Mouse (Mus musculus): ENCODE measurements at regions not wholly inside any gene's neighbourhood (a gene's known extent, or its start where the extent isn't known, plus 50 kb on each side); places are given as distances from the start of the nearest gene placed in this dataset.

DNA sequence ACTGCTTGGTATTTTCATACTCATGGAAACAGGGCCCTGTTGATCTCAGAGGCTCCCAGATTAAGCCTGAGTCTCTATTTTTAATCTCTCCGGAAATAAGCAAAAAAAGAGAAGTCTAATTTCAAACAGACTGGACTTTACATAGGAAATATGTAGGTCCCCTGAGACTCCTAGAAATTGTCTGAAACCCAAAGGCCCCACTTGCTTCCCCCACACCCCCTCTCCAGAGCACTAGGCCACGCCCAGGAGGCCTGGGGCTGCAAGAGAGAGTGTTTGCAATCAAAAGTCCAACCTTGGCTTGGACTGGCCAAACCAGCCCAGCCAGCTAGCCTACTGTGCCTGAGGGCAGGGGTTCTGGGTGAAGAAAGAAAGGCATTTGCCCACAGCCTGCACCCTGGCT is 111.0 kb downstream of the Zfp36l1 start:
- no peak for ATAC-seq (replicated peaks; ENCODE audit: insufficient number of reproducible peaks, low FRiP score, low TSS enrichment)
- Histone ChIP-seq H3K9me3 (replicated peaks; ENCODE audit: control insufficient read depth, low read length) (no peaks in the 10 kb centered on the region), H3K4me2 (no peak overlapping the region), H3K4me1 (ENCODE audit: control insufficient read depth, insufficient read depth, low read length) (peaks cover 22% of the 10 kb centered on the region), H3K4me3 (ENCODE audit: low read depth, low read length) (no peak overlapping the region), H3K9ac (ENCODE audit: low read depth, low read length) (no peak overlapping the region), H3K27me3 (ENCODE audit: control insufficient read depth, insufficient read depth, low read length) (no peaks in the 10 kb centered on the region), H3K27ac (ENCODE audit: low read depth, low read length) (no peak overlapping the region), H3K36me3 (ENCODE audit: control insufficient read depth, insufficient read depth, low read length) (no peaks in the 10 kb centered on the region)
- WGBS (ENCODE audit: insufficient replicate concordance) = 77% methylated on average over 2 of the region's 2 CpGs

GRCm38 (mm10) chr12:79999868-80000370 is 112.9 kb downstream of the Zfp36l1 start:
- WGBS (ENCODE audit: insufficient replicate concordance) = 81% methylated on average over 7 of the region's 7 CpGs
- Histone ChIP-seq H3K9me3 (replicated peaks; ENCODE audit: control insufficient read depth, low read length) (no peaks in the 10 kb centered on the region), H3K36me3 (ENCODE audit: control insufficient read depth, insufficient read depth, low read length) (no peaks in the 10 kb centered on the region), H3K27ac (ENCODE audit: low read depth, low read length) (no peak overlapping the region), H3K4me2 (no peak overlapping the region), H3K9ac (ENCODE audit: low read depth, low read length) (no peak overlapping the region), H3K4me3 (ENCODE audit: low read depth, low read length) (no peak overlapping the region), H3K4me1 (ENCODE audit: control insufficient read depth, insufficient read depth, low read length) (peaks cover 22% of the 10 kb centered on the region), H3K27me3 (ENCODE audit: control insufficient read depth, insufficient read depth, low read length) (no peaks in the 10 kb centered on the region)
- ATAC-seq (replicated peaks; ENCODE audit: insufficient number of reproducible peaks, low FRiP score, low TSS enrichment) = no peak

GRCm38 (mm10) chr12:79998788-79999187 is 114.0 kb downstream of the Zfp36l1 start:
- Histone ChIP-seq H3K36me3 (ENCODE audit: control insufficient read depth, insufficient read depth, low read length) (no peaks in the 10 kb centered on the region), H3K4me1 (ENCODE audit: control insufficient read depth, insufficient read depth, low read length) (peaks cover 28% of the 10 kb centered on the region), H3K27ac (ENCODE audit: low read depth, low read length) (no peak overlapping the region), H3K27me3 (ENCODE audit: control insufficient read depth, insufficient read depth, low read length) (no peaks in the 10 kb centered on the region), H3K9ac (ENCODE audit: low read depth, low read length) (no peak overlapping the region), H3K4me3 (ENCODE audit: low read depth, low read length) (no peak overlapping the region), H3K4me2 (no peak overlapping the region), H3K9me3 (replicated peaks; ENCODE audit: control insufficient read depth, low read length) (no peaks in the 10 kb centered on the region)
- no peak for ATAC-seq (replicated peaks; ENCODE audit: insufficient number of reproducible peaks, low FRiP score, low TSS enrichment)
- 55% methylated on average over 5 of the region's 5 CpGs for WGBS (ENCODE audit: insufficient replicate concordance)

GRCm38 (mm10) chr12:79998339-79998738 is 114.5 kb downstream of the Zfp36l1 start:
- Histone ChIP-seq H3K9me3 (replicated peaks; ENCODE audit: control insufficient read depth, low read length) (no peaks in the 10 kb centered on the region), H3K36me3 (ENCODE audit: control insufficient read depth, insufficient read depth, low read length) (no peaks in the 10 kb centered on the region), H3K4me1 (ENCODE audit: control insufficient read depth, insufficient read depth, low read length) (peaks cover 30% of the 10 kb centered on the region), H3K27ac (ENCODE audit: low read depth, low read length) (no peak overlapping the region), H3K9ac (ENCODE audit: low read depth, low read length) (no peak overlapping the region), H3K4me3 (ENCODE audit: low read depth, low read length) (no peak overlapping the region), H3K27me3 (ENCODE audit: control insufficient read depth, insufficient read depth, low read length) (no peaks in the 10 kb centered on the region), H3K4me2 (no peak overlapping the region)
- ATAC-seq (replicated peaks; ENCODE audit: insufficient number of reproducible peaks, low FRiP score, low TSS enrichment) = no peak
- WGBS (ENCODE audit: insufficient replicate concordance) = 78% methylated on average over 2 of the region's 2 CpGs

DNA sequence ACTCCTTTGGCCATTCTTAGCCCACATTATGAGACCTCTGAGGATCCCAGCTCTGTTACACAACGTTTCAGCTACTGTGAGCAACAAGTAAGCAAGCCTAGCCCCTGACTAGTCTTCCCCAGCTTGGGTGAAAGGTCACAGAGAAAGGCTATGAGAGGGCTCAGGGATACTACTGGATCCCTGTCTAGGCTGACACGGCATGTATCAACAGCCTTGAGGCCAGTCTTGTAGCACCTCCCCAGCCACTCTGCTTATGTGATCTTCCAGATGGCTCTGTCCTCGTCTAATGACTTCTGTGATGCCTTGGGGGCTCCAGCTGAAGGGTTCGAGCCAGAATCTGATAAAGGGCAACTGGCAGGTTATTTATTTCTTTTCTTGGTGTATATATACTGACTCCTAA is 115.6 kb downstream of the Zfp36l1 start:
- Histone ChIP-seq H3K4me1 (ENCODE audit: control insufficient read depth, insufficient read depth, low read length) (peaks cover 34% of the 10 kb centered on the region), H3K9me3 (replicated peaks; ENCODE audit: control insufficient read depth, low read length) (no peaks in the 10 kb centered on the region), H3K4me2 (no peak overlapping the region), H3K36me3 (ENCODE audit: control insufficient read depth, insufficient read depth, low read length) (no peaks in the 10 kb centered on the region), H3K27me3 (ENCODE audit: control insufficient read depth, insufficient read depth, low read length) (no peaks in the 10 kb centered on the region), H3K27ac (ENCODE audit: low read depth, low read length) (no peak overlapping the region), H3K9ac (ENCODE audit: low read depth, low read length) (no peak overlapping the region), H3K4me3 (ENCODE audit: low read depth, low read length) (no peak overlapping the region)
- no peak for ATAC-seq (replicated peaks; ENCODE audit: insufficient number of reproducible peaks, low FRiP score, low TSS enrichment)
- 51% methylated on average over 4 of the region's 4 CpGs for WGBS (ENCODE audit: insufficient replicate concordance)

DNA sequence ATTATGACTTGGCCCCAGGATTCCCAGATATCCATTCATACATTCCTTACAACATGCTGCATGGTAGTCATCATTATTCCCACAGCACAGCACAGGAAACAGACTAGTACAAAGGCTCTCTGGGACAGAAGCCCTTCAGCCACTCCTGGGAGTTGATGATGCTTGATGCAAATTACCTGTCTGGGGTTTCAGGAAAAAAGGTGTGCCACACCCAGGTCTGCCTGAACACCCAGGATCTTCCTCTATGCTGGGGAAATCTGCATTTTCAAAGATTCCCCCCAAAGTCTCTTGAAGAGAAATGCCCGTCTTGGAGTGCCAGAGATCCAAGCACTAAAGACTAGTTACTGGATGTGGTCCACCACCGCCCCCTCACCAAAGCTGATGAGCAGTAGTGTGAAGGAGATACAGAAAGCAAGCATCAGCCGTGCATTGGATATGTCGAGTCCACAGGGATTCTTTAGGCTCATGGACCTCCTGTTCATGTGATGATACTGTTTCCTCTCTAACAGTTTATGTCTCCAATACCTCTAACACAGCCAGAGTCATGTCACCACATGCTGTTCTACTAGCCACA is 117.2 kb downstream of the Zfp36l1 start:
- no peak overlapping the region for H3K9ac ChIP-seq (ENCODE audit: low read depth, low read length)
- H3K9me3 ChIP-seq (replicated peaks; ENCODE audit: control insufficient read depth, low read length) = no peaks in the 10 kb centered on the region
- H3K4me1 ChIP-seq (ENCODE audit: control insufficient read depth, insufficient read depth, low read length) = peaks cover 32% of the 10 kb centered on the region
- H3K27ac ChIP-seq (ENCODE audit: low read depth, low read length) = no peak overlapping the region
- no peaks in the 10 kb centered on the region for H3K36me3 ChIP-seq (ENCODE audit: control insufficient read depth, insufficient read depth, low read length)
- no peak overlapping the region for H3K4me2 ChIP-seq
- ATAC-seq (replicated peaks; ENCODE audit: insufficient number of reproducible peaks, low FRiP score, low TSS enrichment) = no peak
- H3K4me3 ChIP-seq (ENCODE audit: low read depth, low read length) = no peak overlapping the region
- H3K27me3 ChIP-seq (ENCODE audit: control insufficient read depth, insufficient read depth, low read length) = no peaks in the 10 kb centered on the region
- 84% methylated on average over 4 of the region's 4 CpGs for WGBS (ENCODE audit: insufficient replicate concordance)

- 16% methylated on average over 5 of the region's 5 CpGs for WGBS (ENCODE audit: insufficient replicate concordance)
- no peak overlapping the region for H3K4me2 ChIP-seq
Measured at GRCm38 (mm10) chr12:79993821-79994571, 118.8 kb downstream of the Zfp36l1 start.

DNA sequence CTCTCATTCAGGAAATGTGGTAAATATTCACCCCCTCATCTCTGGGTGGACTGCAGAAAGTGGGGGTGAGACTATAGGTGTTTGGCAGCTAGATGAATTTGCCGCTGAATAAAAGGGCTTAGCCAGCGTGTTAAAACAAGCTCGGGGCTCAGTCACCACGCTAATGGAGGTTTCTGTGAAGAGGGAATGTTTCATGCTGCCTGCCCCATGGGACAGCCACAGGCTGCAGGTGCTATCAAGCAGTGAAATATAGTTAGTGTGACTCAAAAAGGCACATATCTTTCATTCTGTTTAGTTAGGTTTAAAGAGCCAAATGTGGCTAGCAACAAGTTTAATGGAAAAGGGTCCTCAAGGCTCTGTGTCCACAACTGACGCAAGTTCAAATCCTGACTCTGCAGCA is 121.5 kb downstream of the Zfp36l1 start:
- H3K4me2 ChIP-seq = no peak overlapping the region
- H3K9me3 ChIP-seq (replicated peaks; ENCODE audit: control insufficient read depth, low read length) = no peaks in the 10 kb centered on the region
- 68% methylated on average over 5 of the region's 5 CpGs for WGBS (ENCODE audit: insufficient replicate concordance)
- ATAC-seq (replicated peaks; ENCODE audit: insufficient number of reproducible peaks, low FRiP score, low TSS enrichment) = no peak
- no peaks in the 10 kb centered on the region for H3K27me3 ChIP-seq (ENCODE audit: control insufficient read depth, insufficient read depth, low read length)
- peaks cover 45% of the 10 kb centered on the region for H3K4me1 ChIP-seq (ENCODE audit: control insufficient read depth, insufficient read depth, low read length)
- no peaks in the 10 kb centered on the region for H3K36me3 ChIP-seq (ENCODE audit: control insufficient read depth, insufficient read depth, low read length)
- H3K4me3 ChIP-seq (ENCODE audit: low read depth, low read length) = no peak overlapping the region
- no peak overlapping the region for H3K27ac ChIP-seq (ENCODE audit: low read depth, low read length)
- H3K9ac ChIP-seq (ENCODE audit: low read depth, low read length) = no peak overlapping the region

More at GRCm38 (mm10) chr12:79993821-79994571, 118.8 kb downstream of the Zfp36l1 start:
- peaks cover 41% of the 10 kb centered on the region for H3K4me1 ChIP-seq (ENCODE audit: control insufficient read depth, insufficient read depth, low read length)
- H3K36me3 ChIP-seq (ENCODE audit: control insufficient read depth, insufficient read depth, low read length) = no peaks in the 10 kb centered on the region
- H3K4me3 ChIP-seq (ENCODE audit: low read depth, low read length) = no peak overlapping the region
- peak overlapping the region; percentile 77 for H3K27ac ChIP-seq (ENCODE audit: low read depth, low read length)
- peak overlapping the region; percentile 12; the same call in 1 of the 2 replicates for H3K9ac ChIP-seq (ENCODE audit: low read depth, low read length)
- H3K27me3 ChIP-seq (ENCODE audit: control insufficient read depth, insufficient read depth, low read length) = no peaks in the 10 kb centered on the region
- H3K9me3 ChIP-seq (replicated peaks; ENCODE audit: control insufficient read depth, low read length) = no peaks in the 10 kb centered on the region
- ATAC-seq (replicated peaks; ENCODE audit: insufficient number of reproducible peaks, low FRiP score, low TSS enrichment) = peak; percentile 79; the same call in 1 of the 2 replicates

Measured in heart, embryonic 11.5 days (tissue).